Mouse (Mus musculus): ENCODE measurements at regions not wholly inside any gene's neighbourhood (a gene's known extent, or its start where the extent isn't known, plus 50 kb on each side); places are given as distances from the start of the nearest gene placed in this dataset.

GRCm38 (mm10) chr4:72013583-72013982 lies 187.1 kb downstream of the Tle1 start:
- TF ChIP-seq CTCF (IDR thresholded peaks at IDR 0.05; ENCODE audit: low read depth) (no peak), EP300 (IDR thresholded peaks at IDR 0.05; ENCODE audit: low read depth) (no peak)
